Mouse (Mus musculus) right cerebral cortex, adult 18-20 months (tissue): ENCODE results near the gene Ccdc126.

Experiments used
- DNase-seq: peaks from one replicate; pipeline ENCODE4 v3.0.0; 2022; ENCODE audit warnings: mixed read lengths

Gene Ccdc126

GRCm38 (mm10) chr6:49349826-49350225, 30.8 kb downstream of the Ccdc126 start:
- no peak for DNase-seq

GRCm38 (mm10) chr6:49354613-49355012, 35.5 kb downstream of the Ccdc126 start:
- no peak for DNase-seq

GRCm38 (mm10) chr6:49355171-49355570, 36.1 kb downstream of the Ccdc126 start:
- DNase-seq, result no peak

GRCm38 (mm10) chr6:49360420-49360819, 41.3 kb downstream of the Ccdc126 start:
- DNase-seq, result no peak

GRCm38 (mm10) chr6:49367159-49368054, 48.3 kb downstream of the Ccdc126 start, which contains the start of gene Fam221a:
Gene Fam221a, plus strand, starts transcription at chr6:49367739.
- DNase-seq, result peak; percentile 77

- DNase-seq, result no peak
These were observed 49.1 kb downstream of the Ccdc126 start for GRCm38 (mm10) chr6:49368212-49368611.

GRCm38 (mm10) chr6:49372705-49373104, 53.6 kb downstream of the Ccdc126 start:
- DNase-seq, result no peak

- DNase-seq, result no peak
These were observed 54.9 kb downstream of the Ccdc126 start for GRCm38 (mm10) chr6:49373943-49374342.

GRCm38 (mm10) chr6:49378328-49378727, 59.3 kb downstream of the Ccdc126 start:
- no peak for DNase-seq
